Mouse (Mus musculus) embryonic facial prominence, embryonic 12.5 days (tissue): ENCODE results near the gene Cdkn2d. TPM values are rescaled to one million over a fixed set of nuclear protein-coding genes. Genes with fewer than 3 reads are reported as not detected.
"Not testable (repeated sequence)": the region's sequence is repeated elsewhere in the genome, so short reads cannot be mapped to it uniquely, and the experiment has no call there.

Source experiments
- ATAC-seq: fragments of 200-750 bp; cut with Nextera tagmentation; 2 replicates; pipeline ENCODE4 v1.8.0; 2017; ENCODE audit not compliant: insufficient number of reproducible peaks, insufficient read depth, low FRiP score, low TSS enrichment
- H3K27ac ChIP-seq: fragments of 300-500 bp; sonication (generic); 2 replicates; pipeline ENCODE4 v1.5.1; 2016; ENCODE audit warnings: mild to moderate bottlenecking
- H3K27me3 ChIP-seq: fragments of 300-500 bp; sonication (generic); 2 replicates; pipeline ENCODE4 v1.6.1; 2016; ENCODE audit warnings: mild to moderate bottlenecking, moderate library complexity
- H3K36me3 ChIP-seq: fragments of 300-500 bp; sonication (generic); 2 replicates; pipeline ENCODE4 v1.6.1; 2016; ENCODE audit warnings: mild to moderate bottlenecking
- H3K4me1 ChIP-seq: fragments of 300-500 bp; sonication (generic); 2 replicates; pipeline ENCODE4 v1.6.1; 2016
- H3K4me2 ChIP-seq: fragments of 300-500 bp; sonication (generic); replicated peaks from 2 replicates; pipeline ENCODE4 v1.6.1; 2016; ENCODE audit warnings: mild to moderate bottlenecking, moderate library complexity
- H3K4me3 ChIP-seq: fragments of 300-500 bp; sonication (generic); 2 replicates; pipeline ENCODE4 v1.5.1; 2016; ENCODE audit warnings: mild to moderate bottlenecking
- H3K9ac ChIP-seq: fragments of 300-500 bp; sonication (generic); 2 replicates; pipeline ENCODE4 v1.6.1; 2016; ENCODE audit warnings: mild to moderate bottlenecking, moderate library complexity
- H3K9me3 ChIP-seq: fragments of 300-500 bp; sonication (generic); 2 replicates; pipeline ENCODE4 v1.6.1; 2016; ENCODE audit warnings: mild to moderate bottlenecking, moderate library complexity
- WGBS: fragments of 180-500 bp; shearing (Covaris S2); methylation state at CpG from one replicate; pipeline ENCODE4 v1.1.7; 2016; 5-methylcytosine and 5-hydroxymethylcytosine counted together
- polyA plus RNA-seq: library from polyadenylated mRNA; unstranded; fragments of >200 nt; fragmentation: Nextera tagmentation; extraction: Ambion mirVana; gene quantifications from 2 replicates; pipeline ENCODE4 v1.2.1, GENCODE M21; 2016

Gene Cdkn2d
- polyA plus RNA-seq, 1 experiment from 2014 or later: 51.7 TPM

DNA sequence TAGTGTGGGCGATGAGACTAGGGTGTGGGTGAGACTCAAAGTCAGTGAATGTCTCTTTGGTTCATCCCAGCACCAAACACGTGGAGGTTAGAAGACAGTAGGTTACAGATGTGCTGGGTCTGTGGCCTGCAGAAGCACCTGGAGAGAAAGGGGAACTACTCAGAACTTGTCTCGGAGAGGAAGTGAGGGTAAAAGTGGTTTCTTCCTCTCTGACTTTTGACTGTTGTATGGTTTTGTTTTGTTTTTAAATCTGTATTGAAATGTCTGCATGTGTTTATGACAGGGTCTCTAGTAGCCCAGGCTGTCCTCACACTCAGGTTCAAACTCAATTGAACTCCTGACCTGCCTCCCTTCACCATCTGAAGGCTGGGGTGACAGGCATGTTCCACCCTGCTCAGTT lies 36.8 kb upstream of the Cdkn2d start:
- Histone ChIP-seq H3K4me3 (no peak overlapping the region), H3K4me1 (peaks cover 12% of the 10 kb centered on the region), H3K27ac (no peak overlapping the region), H3K27me3 (no peaks in the 10 kb centered on the region), H3K9me3 (no peaks in the 10 kb centered on the region), H3K4me2 (no peak overlapping the region), H3K36me3 (0 out of 2 replicates have a peak, but pooled peaks cover 5% of the 10 kb centered on the region), H3K9ac (no peak overlapping the region)
- no peak for ATAC-seq
- 75% methylated on average over 3 of the region's 3 CpGs for WGBS

GRCm38 (mm10) chr9:21327569-21327968 lies 36.4 kb upstream of the Cdkn2d start:
- Histone ChIP-seq H3K9ac (no peak overlapping the region), H3K27me3 (no peaks in the 10 kb centered on the region), H3K4me1 (peaks cover 7% of the 10 kb centered on the region), H3K27ac (no peak overlapping the region), H3K4me2 (no peak overlapping the region), H3K4me3 (no peak overlapping the region), H3K9me3 (no peaks in the 10 kb centered on the region), H3K36me3 (0 out of 2 replicates have a peak, but pooled peaks cover 5% of the 10 kb centered on the region)
- no peak for ATAC-seq
- 76% methylated on average over 3 of the region's 3 CpGs for WGBS

DNA sequence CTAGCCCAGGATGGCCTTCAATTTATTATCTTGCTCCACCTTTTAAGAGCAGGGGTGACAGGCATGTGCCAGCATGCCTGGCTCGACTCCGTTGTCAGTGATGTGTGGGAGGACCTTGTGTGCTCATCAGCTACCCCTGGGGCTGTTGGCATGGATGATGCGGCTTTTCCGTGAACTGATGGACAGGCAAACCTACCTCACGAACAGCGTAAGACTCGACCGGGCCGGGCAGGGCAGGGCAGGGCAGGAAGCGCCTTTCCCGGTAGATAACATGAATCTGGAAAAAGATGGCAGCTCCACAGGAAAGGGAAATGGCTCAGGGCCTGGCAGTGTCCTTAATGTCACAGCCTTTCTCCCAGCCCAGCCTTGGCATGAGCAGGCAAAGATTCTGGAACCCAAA lies 33.1 kb upstream of the Cdkn2d start:
- Histone ChIP-seq H3K4me1 (peaks cover 15% of the 10 kb centered on the region), H3K36me3 (0 out of 2 replicates have a peak, but pooled peaks cover 3% of the 10 kb centered on the region), H3K4me2 (no peak overlapping the region), H3K27me3 (no peaks in the 10 kb centered on the region), H3K9ac (no peak overlapping the region), H3K27ac (no peak overlapping the region), H3K9me3 (no peaks in the 10 kb centered on the region), H3K4me3 (no peak overlapping the region)
- 89% methylated on average over 11 of the region's 11 CpGs for WGBS
- ATAC-seq: no peak

DNA sequence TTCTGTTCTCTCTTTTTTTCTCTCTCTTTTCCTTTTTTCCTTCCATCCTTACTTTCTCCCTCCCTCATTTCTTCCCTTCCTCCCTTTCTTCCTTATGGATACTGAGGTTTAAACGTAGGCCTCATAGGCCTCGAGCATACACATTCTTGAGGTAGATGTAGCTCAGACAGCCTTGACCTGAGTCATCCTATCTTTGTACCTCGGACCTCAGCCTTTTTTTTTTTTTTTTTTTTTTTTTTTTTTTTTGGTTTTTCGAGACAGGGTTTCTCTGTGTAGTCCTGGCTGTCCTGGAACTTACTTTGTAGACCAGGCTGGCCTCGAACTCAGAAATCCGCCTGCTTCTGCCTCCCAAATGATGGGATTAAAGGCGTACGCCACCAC lies 31.7 kb upstream of the Cdkn2d start:
- not testable (repeated sequence) for H3K4me3 ChIP-seq, ATAC-seq, H3K4me2 ChIP-seq

GRCm38 (mm10) chr9:21322211-21322916 lies 31.2 kb upstream of the Cdkn2d start:
- Histone ChIP-seq H3K27ac (no peak overlapping the region), H3K9ac (no peak overlapping the region), H3K9me3 (no peaks in the 10 kb centered on the region), H3K27me3 (no peaks in the 10 kb centered on the region), H3K4me2 (peak overlapping the region; percentile 94), H3K4me3 (no peak overlapping the region; the same call in 1 of the 2 replicates), H3K36me3 (0 out of 2 replicates have a peak, but pooled peaks cover 3% of the 10 kb centered on the region), H3K4me1 (peaks cover 15% of the 10 kb centered on the region)
- no peak for ATAC-seq
- 81% methylated on average over 19 of the region's 19 CpGs for WGBS

More for the DNA sequence above, 31.7 kb upstream of the Cdkn2d start:
- H3K4me1 ChIP-seq: peaks cover 15% of the 10 kb centered on the region
- not testable (repeated sequence) for H3K9me3 ChIP-seq, H3K36me3 ChIP-seq, H3K9ac ChIP-seq, H3K27ac ChIP-seq, H3K27me3 ChIP-seq
- WGBS: 87% methylated on average over 8 of the region's 8 CpGs

DNA sequence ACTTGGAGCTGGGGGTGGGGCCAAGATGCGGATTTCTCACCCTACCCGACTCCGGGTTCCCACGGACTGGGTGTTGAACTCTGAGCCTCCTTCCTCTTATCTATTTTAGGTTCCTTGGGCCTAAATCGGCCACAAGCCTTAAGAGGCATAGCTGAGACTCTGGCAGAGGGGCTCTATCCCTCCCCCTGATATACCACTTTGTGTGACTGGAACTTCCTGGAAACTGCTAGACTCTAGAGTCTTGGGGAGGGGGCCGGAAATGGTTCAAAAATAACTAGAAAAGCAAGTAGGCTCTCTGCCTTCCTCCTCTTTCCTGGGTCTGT lies 30.3 kb upstream of the Cdkn2d start:
- peak overlapping the region; percentile 61 for H3K9ac ChIP-seq
- no peak overlapping the region for H3K27ac ChIP-seq
- 0 out of 2 replicates have a peak, but pooled peaks cover 3% of the 10 kb centered on the region for H3K36me3 ChIP-seq
- H3K9me3 ChIP-seq: no peaks in the 10 kb centered on the region
- no peaks in the 10 kb centered on the region for H3K27me3 ChIP-seq
- 0 out of 2 replicates have a peak, but pooled peaks have one; percentile 6 for ATAC-seq
- H3K4me2 ChIP-seq: peak overlapping the region; percentile 94
- WGBS: 10% methylated on average over 6 of the region's 6 CpGs
- H3K4me1 ChIP-seq: peaks cover 15% of the 10 kb centered on the region
- H3K4me3 ChIP-seq: peak overlapping the region; percentile 56

- WGBS: 1% methylated on average over 52 of the region's 52 CpGs
- Histone ChIP-seq H3K27me3 (no peaks in the 10 kb centered on the region), H3K4me3 (peak within 1 kb of the TSS; percentile 56), H3K4me1 (peaks cover 15% of the 10 kb centered on the region), H3K36me3 (0 out of 2 replicates have a peak, but pooled peaks cover 3% of the 10 kb centered on the region), H3K9me3 (no peaks in the 10 kb centered on the region), H3K27ac (no peak within 1 kb of the TSS), H3K9ac (peak within 1 kb of the TSS; percentile 61), H3K4me2 (peak within 1 kb of the TSS; percentile 94)
- peak; percentile 81 for ATAC-seq
Observed at GRCm38 (mm10) chr9:21320619-21321512, 29.7 kb upstream of the Cdkn2d start, which contains the start of gene Slc44a2. TSS of gene Slc44a2 (plus strand) at chr9:21320698.

DNA sequence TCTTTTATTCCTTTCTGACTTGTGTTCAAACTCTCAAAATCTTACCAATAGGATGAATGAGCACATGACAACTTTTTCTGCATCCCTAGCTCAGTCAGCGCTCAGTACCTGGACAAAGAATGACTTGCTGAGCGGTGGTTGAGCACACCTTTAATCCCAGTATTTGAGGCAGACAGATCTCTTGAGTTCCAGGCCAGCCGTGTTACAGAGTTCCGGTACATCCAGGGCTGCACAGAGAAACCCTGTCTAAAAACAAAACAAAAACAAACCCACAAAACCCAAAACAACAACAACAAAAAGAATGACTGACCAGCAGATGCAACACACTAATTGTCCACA lies 29.0 kb upstream of the Cdkn2d start:
- H3K9me3 ChIP-seq: no peaks in the 10 kb centered on the region
- H3K4me3 ChIP-seq: peak overlapping the region; percentile 56
- peaks cover 15% of the 10 kb centered on the region for H3K4me1 ChIP-seq
- H3K4me2 ChIP-seq: peak overlapping the region; percentile 94
- peak overlapping the region; percentile 61; the same call in 1 of the 2 replicates for H3K9ac ChIP-seq
- WGBS: 29% methylated on average over 4 of the region's 4 CpGs
- H3K27me3 ChIP-seq: no peaks in the 10 kb centered on the region
- 0 out of 2 replicates have a peak, but pooled peaks cover 3% of the 10 kb centered on the region for H3K36me3 ChIP-seq
- ATAC-seq: peak; percentile 29; the same call in 1 of the 2 replicates
- no peak overlapping the region for H3K27ac ChIP-seq

DNA sequence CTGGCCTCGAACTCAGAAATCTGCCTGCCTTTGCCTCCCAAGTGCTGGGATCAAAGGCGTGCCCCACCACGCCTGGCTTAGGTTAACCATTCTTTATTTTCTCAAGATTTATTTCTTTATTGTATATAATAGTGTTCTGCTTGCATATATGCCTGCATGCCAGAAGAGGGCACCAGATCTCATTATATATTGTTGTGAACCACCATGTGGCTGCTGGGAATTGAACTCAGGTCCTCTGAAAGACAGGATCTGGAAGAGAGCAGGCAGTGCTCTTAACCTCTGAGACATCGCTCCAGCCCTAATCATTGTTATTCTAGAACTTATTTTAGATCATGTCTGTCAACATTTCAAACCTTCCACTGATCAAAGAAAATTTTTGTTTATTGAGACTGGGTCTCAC lies 28.3 kb upstream of the Cdkn2d start:
- Histone ChIP-seq H3K9ac (no peak overlapping the region), H3K9me3 (no peaks in the 10 kb centered on the region), H3K4me3 (no peak overlapping the region), H3K4me2 (no peak overlapping the region), H3K27ac (no peak overlapping the region), H3K4me1 (peaks cover 15% of the 10 kb centered on the region), H3K27me3 (no peaks in the 10 kb centered on the region), H3K36me3 (0 out of 2 replicates have a peak, but pooled peaks cover 3% of the 10 kb centered on the region)
- 94% methylated on average over 4 of the region's 4 CpGs for WGBS
- ATAC-seq: no peak

DNA sequence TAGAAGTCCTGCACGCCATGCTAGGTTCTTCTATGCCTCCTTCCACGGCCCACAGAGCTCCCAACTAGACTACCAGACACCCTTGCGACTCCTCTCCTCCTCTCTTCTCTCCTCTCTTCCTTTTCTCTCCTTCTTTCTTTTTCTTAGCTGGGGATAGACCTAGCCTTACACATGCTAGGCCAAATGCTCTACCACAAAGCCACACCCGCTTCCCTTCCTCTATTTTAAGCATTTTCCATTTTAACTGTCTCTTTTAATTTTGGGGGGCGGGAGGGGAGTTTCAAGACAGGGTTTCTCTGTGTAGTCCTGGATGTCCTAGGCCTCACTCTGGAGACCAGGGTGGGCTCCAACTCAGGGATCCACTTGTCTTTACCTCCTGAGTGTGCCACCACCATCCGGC lies 27.6 kb upstream of the Cdkn2d start:
- Histone ChIP-seq H3K4me2 (no peak overlapping the region), H3K9me3 (no peaks in the 10 kb centered on the region), H3K27me3 (no peaks in the 10 kb centered on the region), H3K4me1 (peaks cover 15% of the 10 kb centered on the region), H3K4me3 (no peak overlapping the region), H3K36me3 (no peaks in the 10 kb centered on the region), H3K27ac (no peak overlapping the region), H3K9ac (no peak overlapping the region)
- no peak for ATAC-seq
- WGBS: 96% methylated on average over 6 of the region's 6 CpGs

DNA sequence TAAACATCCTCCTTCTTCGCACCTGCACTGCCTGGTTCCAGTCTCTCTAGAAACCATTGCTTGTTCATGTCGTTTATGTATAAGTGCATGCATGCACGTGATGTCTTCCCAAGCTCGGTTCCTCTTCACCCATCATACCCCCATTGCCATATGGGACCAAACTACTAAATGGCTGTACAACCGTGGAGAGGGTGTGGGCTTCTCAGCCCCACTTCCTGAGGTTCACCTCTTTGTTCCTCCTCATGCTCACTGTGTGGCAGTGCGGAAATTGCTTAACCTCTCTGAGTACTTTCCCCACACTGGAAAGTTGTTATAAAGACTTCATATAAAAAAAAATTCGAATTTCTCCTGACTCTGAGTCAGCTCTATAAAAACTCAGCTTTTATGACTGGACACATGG lies 25.5 kb upstream of the Cdkn2d start:
- Histone ChIP-seq H3K9ac (no peak overlapping the region), H3K36me3 (no peaks in the 10 kb centered on the region), H3K4me1 (peaks cover 7% of the 10 kb centered on the region), H3K27me3 (peaks cover 11% of the 10 kb centered on the region), H3K4me2 (no peak overlapping the region), H3K4me3 (no peak overlapping the region), H3K9me3 (peaks cover 5% of the 10 kb centered on the region; the same call in 1 of the 2 replicates), H3K27ac (no peak overlapping the region)
- no peak for ATAC-seq
- 79% methylated on average over 7 of the region's 7 CpGs for WGBS
